Mouse (Mus musculus) layer of hippocampus, adult 11-12 months (tissue): Measurements from ENCODE around the gene OR5BS1P.
"Not testable (repeated sequence)": the region's sequence is repeated elsewhere in the genome, so short reads cannot be mapped to it uniquely, and the experiment has no call there.

Source experiments
- DNase-seq: peaks from one replicate; pipeline ENCODE4 v3.0.0; 2022; ENCODE audit warnings: low spot score

OR5BS1P gene

DNA sequence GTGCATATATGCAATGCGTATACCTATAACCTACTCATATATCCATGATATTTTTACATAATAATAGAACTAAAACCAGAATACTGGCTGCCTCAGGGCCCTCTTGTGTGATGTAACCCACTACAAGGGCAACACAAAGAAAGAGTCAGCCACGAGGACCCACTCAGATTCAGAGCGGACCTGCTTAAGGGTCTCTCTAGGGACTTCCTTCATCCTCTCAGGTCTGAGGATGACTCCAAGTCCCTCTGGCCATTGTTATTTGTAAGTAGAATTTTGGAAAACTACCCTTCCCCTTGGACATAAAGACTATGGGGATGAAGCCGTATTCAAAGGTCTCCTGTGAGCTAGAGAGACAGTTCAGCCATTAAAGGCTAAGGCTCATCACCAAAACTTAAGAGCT is at the start of gene OR5BS1P:
TSS of gene OR5BS1P (plus strand) at position 301 of the 400 bp plus-strand sequence.
- no peak for DNase-seq

DNA sequence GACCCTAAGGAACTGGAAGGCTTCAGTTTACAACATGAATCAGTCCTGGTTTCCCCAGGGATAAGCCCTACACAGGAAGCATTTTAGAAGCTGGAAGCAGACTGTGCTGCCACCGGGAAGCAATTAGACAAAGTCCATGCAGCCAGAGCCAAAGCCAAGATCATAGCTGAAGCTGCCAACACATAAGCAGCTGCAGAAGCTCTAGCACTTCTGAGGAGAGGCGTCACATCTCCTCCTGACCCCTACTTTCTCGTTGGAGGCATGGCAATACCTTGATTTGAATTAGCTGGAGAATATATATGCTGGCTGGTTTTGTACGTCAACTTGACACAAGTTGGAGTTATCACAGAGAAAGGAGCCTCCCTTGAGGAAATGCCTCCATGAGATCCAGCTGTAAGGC is 48.8 kb upstream of the OR5BS1P start:
- no peak for DNase-seq

DNA sequence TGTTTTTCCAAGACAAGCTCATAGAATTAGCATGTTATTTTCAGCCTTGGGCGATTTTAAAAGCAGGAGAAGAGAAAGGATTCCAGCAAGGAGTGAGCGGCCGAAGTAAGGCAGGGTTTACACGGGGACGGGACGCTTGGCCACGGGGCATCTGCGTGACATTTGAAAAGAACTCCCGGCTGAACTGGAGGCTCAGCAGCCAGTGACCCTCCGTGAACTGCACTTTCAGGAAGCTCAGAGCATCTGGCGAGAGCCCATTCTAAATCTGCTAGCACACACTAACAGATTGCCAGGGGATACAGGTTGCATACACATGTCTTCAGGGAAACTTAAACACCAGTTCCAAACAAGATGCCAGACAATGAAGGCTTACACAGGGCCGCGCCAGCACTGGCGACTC is 45.4 kb upstream of the OR5BS1P start:
- no peak for DNase-seq

DNA sequence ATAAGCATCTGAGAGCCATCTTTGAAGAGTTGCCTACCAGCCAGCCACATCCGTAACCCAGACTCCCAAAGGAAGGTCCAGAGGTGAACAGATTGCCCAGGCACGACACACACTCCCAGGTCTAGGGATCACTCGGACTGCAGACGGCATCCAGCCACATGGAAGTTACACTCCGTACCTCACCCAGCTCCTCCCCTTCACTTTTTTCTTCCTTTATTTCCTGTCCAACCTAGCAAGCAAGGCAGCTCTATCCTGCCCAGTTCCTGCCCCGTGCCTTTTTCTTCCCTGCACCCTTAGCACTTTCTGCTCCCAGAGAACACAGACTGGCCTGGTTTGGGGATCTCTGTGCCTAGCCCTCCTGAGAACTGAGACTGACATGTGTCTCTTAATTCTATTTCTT is 44.9 kb upstream of the OR5BS1P start:
- DNase-seq = no peak

DNA sequence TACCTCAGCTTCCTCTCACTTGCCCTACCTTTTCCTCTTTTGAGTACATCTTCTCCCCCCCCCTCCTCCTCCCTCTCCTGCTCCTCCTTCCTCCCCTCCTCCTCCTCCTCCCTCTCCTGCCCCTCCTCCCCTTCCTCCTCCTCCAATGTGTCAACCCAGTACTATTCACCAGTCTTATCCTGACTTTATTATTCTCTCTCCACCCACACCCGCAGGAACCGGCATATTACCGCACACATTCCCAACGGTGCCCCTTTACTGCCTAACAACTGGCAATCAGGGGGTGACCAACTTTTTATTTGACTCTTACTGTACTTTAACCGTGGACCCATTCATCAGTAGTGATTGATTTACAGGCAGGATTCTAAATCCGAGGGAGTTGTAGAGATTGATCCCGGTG is 44.5 kb upstream of the OR5BS1P start:
- no peak for DNase-seq

DNA sequence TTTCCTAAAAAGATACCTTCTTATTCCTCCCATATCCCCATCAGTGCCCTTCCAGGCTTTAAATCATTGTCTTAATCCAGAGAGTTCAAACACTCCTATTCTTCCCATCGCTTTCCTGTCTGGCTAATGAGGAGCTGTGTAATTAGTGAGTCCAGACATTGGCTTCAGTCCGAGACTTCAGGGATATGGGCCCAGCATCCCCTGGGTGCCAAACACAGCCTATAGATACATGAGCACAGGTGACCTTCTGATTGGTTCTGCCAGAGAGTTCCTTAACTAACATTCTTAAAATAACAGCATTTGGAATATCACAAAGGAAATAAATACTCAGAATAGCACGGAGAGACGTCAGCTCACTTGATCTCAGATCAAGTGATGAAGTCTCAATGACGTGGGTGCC is 38.8 kb upstream of the OR5BS1P start, which contains the start of gene Olfr282:
TSS of gene Olfr282 (plus strand) at position 301 of the 400 bp plus-strand sequence.
- DNase-seq = not testable (repeated sequence)

DNA sequence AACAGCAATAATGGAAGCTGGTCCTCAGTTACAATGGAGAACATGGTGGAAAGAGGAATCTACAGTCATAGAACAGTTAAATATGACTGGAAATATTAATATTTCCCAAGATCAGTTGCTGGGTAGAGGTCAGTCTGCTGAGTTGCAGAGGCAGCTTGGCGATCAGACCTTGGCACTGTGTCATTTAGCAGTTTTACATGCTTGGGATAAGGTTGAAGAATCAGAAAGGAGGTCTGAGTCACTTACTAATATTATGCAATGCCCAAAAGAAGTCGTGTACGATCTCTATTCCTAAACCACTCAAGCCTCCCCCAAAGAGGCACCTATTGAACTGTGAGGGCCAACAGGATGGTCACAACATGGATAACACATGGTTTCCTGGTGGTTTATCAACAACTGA is 25.1 kb upstream of the OR5BS1P start:
- DNase-seq = no peak

DNA sequence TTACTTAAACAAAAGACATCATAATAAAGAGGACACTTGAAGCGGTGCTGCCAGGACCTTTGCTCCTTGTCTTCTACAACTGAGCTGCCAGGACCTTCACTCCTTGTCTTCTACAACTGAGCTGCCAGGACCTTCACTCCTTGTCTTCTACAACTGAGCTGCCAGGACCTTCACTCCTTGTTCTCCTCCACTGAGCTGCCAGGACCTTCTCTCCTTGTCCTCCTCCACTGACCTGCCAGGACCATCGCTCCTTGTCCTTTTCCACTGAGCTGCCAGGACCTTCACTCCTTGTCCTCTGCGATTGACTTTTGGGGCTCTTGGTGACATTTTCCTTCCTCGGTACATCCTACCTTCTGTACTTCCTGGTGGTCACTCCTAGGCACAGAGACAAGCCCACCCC is 21.2 kb upstream of the OR5BS1P start:
- peak; percentile 3 for DNase-seq

DNA sequence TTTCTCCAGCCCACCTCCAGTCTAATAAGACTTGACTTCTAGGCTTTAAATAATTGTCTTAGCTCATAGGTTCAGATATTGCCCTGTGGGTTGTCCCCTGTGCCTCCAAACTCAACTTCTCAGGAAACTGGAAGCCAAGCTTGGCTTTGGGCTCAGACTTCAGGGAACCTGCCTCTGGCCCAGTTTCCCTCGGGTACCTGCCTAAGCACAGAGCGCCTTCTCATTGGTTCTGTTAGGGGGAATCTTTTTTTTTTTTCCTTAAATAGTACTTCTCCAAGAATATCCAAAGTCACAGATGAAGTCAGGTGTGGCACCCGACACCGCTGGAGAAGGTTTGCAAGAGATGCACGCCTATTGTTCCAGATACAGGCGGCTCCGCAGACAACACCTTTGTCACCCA is 17.4 kb upstream of the OR5BS1P start, which contains the start of gene Olfr281:
TSS of gene Olfr281 (plus strand) at position 301 of the 400 bp plus-strand sequence.
- no peak for DNase-seq

DNA sequence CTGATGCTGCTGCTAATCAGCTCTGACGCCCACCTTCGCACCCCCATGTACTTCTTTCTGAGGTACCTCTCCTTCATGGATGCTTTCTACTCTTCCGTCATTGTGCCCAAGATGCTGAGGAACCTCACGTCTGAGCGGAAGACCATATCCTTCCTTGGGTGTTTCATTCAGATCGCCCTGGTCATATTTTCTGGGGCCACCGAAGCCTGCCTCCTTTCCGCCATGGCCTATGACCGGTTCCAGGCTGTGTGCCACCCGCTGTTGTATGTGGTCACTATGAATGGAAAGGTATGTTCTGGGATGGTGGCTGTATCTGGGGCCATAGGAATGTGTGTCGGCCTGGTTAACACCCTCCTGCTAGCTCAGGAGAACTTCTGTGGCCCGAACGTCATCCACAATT is 1.8 kb downstream of the OR5BS1P start:
- no peak for DNase-seq

DNA sequence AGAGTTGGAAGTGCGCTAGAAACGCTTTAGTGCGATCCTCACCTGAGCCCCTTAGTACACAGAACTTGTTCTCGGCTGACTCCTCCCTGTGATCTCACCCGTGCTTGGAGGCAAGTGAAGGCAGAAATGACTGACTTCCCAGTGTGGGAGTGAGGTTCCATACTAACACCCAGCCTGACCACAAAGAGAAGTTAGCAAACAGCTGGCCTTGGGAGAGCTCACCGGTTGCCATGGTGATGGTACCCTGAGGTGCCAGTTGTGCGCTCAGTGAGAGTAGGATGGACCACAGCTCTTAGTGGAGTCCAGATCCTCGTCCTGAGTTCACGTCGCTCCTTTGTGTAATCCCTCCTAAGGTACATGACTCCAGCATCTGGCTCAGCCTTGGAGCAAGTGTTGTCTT is 5.3 kb downstream of the OR5BS1P start:
- no peak for DNase-seq

DNA sequence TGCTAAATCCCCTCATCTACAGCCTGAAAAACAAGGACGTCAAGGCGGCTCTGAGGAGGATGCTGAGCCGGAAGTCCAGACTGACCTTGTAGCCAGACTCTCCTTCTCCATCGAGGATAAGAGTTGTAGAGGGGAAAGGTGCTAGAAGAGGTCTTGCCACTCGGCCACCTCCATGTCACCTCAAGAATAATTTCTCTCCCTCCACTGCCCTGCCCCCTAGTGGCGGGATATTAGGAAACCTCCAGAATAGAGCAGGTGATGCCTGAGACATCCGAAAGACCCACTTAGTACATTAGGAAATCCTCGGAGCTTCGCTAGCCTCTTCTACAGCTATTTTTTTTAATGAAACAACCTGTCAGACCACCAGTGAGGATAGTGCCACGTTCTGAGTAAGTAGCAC is 5.7 kb downstream of the OR5BS1P start:
- peak; percentile 18 for DNase-seq

DNA sequence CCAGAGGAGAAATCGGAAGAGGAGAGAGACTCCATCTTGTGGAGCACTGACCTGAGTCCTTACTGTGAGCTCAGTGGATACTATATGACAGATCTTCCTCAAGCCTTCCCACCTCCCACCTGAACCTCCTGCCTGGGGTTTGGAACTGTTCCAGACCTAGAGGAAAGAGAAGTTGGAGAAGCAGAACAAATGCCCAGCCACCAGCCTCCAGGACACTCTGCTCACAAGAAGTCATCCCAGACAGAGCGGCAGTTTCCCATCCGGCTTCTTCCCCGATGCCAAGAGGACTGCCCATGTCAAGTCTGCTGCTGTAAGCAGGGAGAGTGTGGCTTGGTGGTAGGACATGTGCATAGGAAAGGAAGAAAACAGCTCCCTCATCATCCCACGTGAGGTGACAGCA is 6.6 kb downstream of the OR5BS1P start:
- DNase-seq = no peak

DNA sequence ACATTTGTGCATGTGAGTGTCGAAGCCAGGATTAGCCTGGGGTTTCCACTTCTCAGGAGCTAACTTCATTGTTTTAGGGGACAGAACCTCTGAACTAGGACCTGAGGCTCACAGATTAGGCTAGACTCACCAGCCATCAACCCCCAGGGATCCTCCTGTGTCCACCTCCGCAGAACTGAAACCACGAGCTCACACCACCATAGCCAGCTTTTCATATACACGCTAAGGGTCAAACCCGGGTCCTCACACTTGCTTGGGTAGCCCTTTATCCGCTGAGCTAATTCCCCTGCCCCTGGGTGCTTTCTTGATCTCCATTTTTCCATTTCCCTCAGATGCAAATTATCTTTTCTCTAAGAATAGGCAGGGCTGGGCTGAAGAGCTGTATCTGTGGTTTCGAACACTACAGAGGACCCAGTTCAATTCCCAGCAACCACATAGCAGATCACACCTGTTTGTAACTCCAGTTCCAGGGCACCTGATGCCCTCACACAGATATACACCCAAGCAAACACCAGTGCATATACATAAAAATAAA is 9.9 kb downstream of the OR5BS1P start:
- DNase-seq = no peak

DNA sequence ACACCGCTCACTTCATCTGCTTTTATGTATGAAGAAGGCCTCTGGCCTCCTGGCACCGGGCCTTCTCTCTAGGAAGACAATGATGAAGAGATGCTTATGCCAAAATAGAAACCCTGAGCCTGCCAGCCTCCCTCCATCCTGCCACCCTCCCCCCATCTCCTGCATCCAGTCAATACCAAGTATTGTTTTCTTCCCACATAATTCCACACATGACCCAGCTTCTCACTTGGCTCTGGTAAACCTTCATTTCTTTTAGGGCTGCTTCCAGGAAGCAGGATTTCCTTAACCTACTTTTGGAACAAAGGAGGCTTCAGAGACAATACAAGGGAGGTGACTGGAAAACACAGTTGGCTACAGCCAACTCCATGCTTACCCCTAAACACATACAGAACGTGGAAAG is 13.0 kb downstream of the OR5BS1P start, which contains the start of gene Lalba:
TSS of gene Lalba (minus strand) at position 21 of the 400 bp plus-strand sequence.
- DNase-seq = no peak

DNA sequence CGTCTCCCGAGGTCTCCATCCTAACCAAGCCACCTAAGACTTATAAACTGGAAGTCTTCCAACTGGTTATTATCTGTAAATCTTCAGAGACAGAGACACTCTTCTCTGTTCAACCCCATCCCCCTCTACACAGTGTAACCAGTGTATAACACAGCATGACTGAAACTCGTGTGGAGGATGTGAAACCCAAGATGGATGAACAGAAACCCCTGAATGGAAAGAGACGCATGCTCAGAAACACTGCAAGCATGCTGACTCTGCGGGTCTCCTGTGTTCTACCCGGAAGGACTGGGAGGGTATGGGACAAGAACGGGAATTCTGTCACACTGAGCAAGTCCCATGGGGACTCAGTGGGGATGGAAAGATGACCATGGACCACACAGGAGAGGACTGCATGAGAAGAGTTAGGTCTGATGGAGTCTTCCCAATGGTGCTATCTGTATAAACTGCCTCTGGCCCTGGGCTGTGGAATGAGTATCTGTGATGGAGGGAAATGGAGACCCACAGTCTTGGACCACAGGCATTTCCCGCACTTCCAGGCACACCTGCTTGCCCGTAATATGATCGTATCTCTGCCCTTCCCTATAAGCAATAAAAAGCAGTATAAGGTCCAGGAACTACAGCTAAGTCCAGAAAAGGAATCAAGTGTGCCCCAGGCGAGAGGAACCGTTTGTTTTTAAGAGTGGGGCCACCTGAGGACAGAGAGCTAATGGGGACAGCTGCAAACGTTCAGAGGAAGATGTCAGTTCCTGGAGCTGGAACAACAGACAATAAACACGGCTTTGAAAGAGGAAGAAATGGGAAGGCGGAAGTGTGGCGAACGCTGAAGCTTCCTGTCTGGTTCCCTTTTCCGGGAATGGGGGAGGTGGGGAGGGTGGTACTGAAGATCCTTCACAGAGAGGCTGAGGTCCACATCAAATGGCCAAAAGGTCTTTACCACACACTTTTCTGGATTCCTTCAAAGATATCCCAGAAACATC is 14.5 kb downstream of the OR5BS1P start:
- DNase-seq = peak; percentile 28

DNA sequence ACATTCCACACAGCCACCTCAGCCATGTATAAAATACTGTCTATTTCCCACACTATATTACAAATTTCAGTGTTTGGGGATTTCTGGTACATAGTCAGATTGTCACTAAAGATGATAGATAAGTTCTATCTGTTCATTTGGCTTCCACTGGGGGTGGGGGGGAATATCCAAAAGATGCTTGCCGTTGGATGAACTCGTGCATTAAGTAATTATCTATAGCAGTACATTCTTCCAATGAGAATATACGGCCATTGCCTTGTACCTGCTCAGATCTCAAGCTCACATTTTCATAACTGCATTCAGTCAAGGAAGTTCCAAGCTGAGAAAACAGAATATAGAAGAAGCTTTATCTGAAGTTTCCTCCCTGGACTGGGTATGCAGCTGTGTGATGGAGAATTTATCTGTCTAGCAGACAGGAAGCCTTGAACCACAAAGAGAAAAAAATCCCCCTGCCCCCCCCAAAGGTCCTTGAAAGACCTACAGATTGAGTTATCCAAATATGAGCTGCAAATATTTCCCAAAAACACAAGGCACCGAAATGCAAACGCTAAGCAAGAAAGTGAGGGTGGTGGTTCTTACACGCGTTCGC is 16.8 kb downstream of the OR5BS1P start:
- DNase-seq = no peak

DNA sequence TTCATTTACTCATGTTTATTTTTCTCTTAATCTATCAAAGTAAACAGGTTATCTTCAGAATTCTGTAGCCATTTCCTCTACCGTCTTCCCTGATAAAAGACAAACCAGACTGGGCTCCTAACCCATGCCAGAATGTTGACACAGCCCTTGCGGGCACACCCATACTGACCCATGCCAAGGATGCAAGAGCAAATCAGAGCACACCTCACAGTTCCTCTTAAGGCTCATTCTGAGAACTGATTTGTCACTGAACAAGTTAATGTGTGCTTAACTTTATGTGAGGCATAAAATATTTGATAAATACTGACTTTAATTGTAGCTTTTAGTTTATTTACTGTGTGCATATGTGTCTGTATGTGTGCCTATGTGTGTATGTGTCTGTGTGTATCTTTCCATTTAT is 21.6 kb downstream of the OR5BS1P start:
- DNase-seq = no peak

DNA sequence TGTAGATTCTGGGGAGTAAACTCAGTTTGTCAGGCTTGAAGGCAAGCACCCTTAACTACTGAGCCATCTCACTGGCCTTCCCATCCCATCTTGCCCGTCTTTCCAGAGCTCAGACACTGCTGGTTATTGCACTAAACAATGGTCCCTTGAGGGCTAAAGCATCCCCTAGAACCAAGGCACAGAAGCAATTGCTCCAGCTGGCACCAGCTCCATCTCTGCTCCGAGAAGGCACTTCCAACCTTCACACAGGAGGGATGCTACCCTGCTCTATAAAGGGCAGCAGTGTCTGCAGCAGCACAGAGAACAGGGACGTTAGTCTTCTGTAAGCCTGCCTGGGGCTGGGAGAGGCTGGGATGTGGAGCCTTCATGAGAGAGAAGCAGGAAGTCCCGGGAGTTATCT is 22.4 kb downstream of the OR5BS1P start, which contains the start of gene Olfr279:
TSS of gene Olfr279 (plus strand) at position 301 of the 400 bp plus-strand sequence.
- no peak for DNase-seq

DNA sequence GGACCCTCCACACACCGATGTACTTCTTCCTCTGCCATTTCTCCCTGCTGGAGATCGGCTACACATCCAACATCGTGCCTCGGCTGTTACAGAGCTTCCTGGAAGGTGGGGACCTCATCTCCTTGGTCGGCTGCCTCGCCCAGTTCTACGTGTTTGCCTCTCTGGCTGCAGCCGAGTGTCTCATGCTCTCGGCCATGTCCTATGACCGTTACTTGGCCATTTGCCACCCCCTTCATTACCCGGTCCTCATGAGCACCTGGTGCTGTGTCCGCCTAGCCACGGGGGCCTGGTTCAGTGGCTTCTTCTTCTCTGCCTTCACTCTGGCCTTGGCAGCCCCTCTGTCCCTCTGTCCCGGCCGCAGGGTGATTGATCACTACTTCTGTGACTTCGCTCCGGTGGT is 27.9 kb downstream of the OR5BS1P start:
- no peak for DNase-seq

DNA sequence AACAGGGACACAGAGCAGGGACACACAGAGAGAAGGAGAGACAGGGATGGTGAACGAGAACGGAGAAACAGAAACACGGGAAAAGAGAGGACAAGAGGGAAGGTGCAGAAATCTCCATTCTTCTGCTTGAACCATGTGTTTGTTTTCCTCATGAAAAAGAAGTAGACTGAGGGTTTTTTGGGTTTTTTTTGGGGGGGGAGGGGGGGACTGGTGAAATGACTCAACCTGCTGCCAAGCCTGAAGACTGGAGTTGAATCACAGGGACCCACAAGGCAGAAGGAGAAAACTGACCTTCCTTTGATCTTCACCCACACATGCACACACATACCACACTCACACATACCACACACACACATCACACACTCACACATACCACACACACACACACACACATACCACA is 33.6 kb downstream of the OR5BS1P start:
- DNase-seq = no peak

DNA sequence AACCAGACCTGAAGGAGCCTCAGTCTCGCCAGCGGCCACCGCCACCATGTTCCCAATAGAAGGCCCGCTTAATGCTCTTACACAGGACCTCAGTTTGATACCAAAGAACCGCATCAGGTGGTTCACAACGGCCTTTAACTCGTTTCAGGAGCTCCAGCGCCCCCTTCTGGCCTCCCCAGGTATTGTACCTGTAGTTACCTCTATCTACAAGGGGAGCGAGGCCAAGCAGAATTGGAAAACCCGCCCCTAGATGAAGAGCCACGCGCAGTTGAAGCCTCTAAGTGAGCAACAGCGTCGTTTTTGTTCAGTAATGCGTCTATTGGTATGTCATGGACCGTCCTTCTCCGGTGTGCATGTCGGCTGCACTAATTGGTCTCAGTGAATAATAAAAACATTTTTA is 34.8 kb downstream of the OR5BS1P start:
- DNase-seq = peak; percentile 71
